Mouse (Mus musculus): Measurements from ENCODE around the gene Ffar1.
A peak's percentile ranks its signal among the peaks of the same experiment; 100 is the strongest.

GRCm38 (mm10) chr7:30859290-30859634, 2.1 kb downstream of the Ffar1 start:
- TF ChIP-seq CTCF (IDR thresholded peaks at IDR 0.05) (peak; percentile 77), EP300 (IDR thresholded peaks at IDR 0.05; ENCODE audit: insufficient read depth, low read depth, low read length) (no peak)

All from heart, adult 2 months (tissue).